Mouse (Mus musculus) frontal cortex, adult (tissue): ENCODE data around the gene Gm20817.
"Not testable (repeated sequence)": the region's sequence is repeated elsewhere in the genome, so short reads cannot be mapped to it uniquely, and the experiment has no call there.

Experiments used
- ATAC-seq: cut with Nextera tagmentation; 2 replicates; pipeline ENCODE4 v1.9.2; 2017; ENCODE audit warnings: mild to moderate bottlenecking, moderate library complexity, mixed read lengths; ENCODE audit not compliant: low TSS enrichment

Gene Gm20817

GRCm38 (mm10) chrY:68832628-68833027 lies at the start of gene Gm20817:
Gm20817 (minus strand) TSS chrY:68832728.
- not testable (repeated sequence) for ATAC-seq
